Mouse (Mus musculus) forelimb bud, embryonic 11.5 days (tissue): ENCODE data around the gene Ncapd2.
"Not testable (repeated sequence)": the region's sequence is repeated elsewhere in the genome, so short reads cannot be mapped to it uniquely, and the experiment has no call there.

Experiments
- DNase-seq: peaks from one replicate; pipeline ENCODE4 v3.0.0-alpha.2; 2012; ENCODE audit warnings: low read depth, low spot score

Gene Ncapd2

DNA sequence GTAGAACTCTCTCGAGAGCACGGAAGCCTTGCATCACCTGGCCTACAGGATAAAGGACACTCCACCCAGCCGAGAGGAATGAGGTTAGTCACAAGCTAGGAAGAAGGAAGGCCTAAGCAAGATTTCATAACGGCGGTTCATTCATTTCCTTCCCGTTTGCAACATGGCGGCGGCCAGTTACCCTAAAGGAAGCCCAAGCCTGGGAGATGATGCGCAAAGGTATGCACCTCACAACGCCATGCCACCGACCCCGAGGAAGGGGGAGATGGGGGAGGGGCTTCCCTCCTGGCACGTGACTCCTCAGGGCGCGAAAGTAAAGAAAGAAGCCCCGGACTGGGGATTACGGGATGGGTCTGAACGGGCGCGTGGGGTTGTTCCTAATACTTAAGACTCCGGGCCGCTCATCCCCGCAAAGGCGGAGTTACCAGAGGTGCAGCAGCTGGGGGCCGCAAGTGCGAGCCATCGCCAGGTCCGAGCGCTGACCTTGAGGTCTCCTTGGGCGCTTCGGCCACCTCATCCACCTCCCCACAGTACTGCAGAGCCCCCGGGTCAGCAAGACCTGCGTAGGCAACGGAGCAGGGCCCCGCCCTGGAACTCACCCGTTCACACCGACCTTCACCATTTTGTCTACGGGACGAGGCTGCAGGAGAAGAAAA is 26.7 kb downstream of the Ncapd2 start:
- peak; percentile 88 for DNase-seq

DNA sequence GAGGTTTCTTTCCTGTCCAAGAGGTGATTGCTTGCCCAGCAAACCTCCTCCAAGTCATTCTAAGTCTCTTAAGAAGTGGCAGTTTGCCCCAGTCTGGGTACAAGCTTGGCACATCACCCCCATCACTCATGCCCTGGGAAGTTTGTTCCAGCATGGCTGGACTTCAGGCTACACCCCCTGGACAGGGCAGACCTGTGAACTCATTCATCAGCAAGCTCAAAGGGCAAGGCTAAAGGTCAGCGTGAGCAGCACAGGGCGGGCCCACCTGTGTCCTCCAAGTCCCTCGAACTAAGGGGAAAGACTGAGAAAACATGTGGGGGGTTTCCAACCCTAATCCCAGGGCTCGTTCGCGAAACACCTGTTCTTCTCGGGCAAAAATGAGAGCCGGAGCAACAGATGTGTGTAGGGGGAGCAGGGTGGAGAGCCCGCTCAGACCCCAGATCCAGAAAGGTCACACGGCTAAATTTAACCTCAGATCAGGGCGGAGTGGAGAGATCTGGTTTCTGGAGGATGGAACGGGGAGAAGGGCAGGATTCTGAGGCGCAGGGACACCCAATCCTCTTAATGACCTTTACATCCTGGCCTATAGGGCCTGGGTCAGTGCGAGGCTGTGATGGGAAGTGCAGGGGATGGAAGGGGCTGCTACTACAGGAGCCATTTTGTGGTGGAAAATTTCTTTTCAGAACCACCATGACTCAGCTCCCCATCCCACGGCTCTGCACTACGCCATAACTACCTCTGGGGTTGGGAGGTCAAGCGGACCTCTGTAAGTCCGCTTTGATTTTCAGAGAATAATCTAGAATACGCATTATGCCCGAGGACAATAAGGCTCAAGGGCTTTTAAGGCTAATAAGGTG is 27.5 kb downstream of the Ncapd2 start:
- DNase-seq = peak; percentile 38

DNA sequence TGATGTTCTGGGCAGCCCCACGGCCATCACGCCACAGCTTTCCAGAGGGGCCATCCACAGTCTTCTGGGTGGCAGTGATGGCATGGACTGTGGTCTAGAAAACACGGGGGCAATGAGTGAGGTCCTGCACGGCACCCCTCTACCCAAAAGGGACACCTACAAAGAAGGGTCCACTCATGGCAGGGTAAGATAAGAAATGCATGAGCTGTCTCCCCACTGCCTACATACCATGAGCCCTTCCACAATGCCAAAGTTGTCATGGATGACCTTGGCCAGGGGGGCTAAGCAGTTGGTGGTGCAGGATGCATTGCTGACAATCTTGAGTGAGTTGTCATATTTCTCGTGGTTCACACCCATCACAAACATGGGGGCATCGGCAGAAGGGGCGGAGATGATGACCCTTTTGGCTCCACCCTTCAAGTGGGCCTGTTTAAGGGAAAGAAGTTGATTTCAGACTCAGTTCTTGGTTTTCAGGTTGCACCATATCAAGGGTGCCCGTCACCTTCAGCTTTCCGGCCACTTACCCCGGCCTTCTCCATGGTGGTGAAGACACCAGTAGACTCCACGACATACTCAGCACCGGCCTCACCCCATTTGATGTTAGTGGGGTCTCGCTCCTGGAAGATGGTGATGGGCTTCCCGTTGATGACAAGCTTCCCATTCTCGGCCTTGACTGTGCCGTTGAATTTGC is 28.7 kb downstream of the Ncapd2 start:
- DNase-seq = not testable (repeated sequence)

DNA sequence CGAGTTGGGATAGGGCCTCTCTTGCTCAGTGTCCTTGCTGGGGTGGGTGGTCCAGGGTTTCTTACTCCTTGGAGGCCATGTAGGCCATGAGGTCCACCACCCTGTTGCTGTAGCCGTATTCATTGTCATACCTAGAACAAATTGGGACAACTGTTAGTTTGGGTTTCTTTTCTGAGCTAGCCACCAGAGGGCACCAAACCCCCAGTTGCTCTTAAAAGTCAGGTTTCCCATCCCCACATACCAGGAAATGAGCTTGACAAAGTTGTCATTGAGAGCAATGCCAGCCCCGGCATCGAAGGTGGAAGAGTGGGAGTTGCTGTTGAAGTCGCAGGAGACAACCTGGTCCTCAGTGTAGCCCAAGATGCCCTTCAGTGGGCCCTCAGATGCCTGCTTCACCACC is 29.5 kb downstream of the Ncapd2 start:
- peak; percentile 76 for DNase-seq

DNA sequence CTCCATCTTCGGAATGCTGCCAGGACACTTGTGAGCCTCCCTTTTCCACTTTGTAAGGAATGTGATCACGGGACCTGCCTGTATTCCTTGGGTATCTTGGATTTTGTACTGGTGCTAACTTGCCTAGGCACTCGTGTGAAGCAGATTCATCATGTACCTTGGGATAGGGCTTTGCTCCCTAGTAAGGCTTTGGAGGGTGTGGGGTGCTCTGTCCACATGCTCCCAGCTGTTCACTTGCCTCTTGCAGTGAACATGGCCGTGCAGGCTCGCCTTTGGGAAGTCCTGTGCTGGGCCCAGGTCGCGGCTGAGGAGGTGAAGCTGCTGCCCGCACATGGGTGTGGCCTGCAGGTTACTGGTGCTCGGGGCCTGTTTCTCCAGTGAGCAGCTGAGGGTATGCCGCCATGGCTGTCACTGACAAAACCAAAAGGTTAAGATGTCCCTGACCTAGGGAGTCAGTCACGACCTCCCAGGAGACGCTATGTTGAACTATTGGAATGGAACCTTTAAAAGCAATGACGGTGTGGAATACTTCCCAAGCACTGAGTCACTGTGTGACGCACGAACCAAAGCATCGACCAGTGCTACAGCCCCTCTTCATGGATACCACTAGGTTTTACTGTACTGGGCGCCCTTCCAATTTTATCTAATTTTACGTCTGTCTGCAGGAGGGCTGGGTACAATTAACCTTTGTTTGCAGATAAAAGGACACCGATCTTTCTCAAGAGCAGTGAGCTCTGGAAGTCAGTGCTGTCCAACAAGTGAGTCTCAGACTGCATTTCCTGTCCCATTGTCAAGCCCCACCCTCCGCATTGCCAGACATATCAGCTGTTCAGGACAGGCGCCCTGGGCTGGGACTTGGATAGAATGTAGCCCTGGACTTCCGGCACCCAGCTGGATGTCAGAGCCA is 30.4 kb downstream of the Ncapd2 start:
- DNase-seq = peak; percentile 45

DNA sequence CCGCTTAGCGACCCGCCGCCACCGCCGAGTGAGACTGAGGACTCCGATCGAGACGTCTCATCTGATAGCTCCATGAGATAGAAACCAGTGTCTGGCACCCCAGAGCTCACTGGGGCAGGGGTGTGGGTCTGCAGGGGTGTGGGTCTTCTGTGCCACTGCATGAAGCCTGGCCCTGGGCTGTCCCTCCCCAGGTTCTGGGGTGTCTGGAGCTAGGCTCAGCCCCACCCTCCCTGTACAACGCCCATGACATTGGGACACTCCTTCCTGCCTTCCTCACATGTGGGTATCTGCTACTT is 31.0 kb downstream of the Ncapd2 start:
- no peak for DNase-seq

DNA sequence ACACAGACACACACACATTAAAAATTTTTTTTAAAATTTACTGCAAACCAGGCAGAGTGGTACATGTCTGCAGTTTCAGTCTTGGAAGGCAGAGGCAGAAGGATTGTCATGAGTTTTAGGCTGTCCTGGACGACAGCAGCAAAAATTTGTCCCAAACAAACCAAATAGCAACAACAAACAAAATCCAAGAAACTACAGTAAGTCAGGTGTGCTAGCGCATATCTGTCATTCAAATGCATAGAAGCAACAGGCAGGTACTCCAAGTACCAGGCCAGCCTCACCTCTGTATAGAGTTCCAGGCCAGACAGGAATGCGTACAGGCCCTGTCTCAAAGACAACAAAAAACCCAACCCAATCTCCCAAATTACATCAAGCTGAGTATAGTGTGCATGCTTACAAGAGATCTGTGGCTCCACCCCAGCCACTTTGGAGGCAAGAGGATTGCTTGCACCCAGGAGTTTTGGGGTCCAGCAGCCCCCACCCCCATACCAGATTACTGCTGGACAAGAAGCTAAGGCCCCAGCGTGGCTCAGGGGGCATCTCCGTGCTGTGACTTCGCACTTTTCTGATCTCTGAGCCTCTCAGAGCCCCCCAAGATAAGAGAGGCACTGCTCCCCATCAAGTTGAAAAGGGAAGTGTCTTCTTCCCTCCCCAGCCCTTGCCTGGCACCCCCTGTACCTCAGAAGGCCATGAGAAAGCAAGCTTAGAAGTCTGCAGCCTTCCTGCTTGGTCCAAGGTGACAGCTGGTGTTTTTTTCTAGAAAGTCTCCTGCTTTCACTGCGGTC is 31.5 kb downstream of the Ncapd2 start:
- DNase-seq = no peak

DNA sequence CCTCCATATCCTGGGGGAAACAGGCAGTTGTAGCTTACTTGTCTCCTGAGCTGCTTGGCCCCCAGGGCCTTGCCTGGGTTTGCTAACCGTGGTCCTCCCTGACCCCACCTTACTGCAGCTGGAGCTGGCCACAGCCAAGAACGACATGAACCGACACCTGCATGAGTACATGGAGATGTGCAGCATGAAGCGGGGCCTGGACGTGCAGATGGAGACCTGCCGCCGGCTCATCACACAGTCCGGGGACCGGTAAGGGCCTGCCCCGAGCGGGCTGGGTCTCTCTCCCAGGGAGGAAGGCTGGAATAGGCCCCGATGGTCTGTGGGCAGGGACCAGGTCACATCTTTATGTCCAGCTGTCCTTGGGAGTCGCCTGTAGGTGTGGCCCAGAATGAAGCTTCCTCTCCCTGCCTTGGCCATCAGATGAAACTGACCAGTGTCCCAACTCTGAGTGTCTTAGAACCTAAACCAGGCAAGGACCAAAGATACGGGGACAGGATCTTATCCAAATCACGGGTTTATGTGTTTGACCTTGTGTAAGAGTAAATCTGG is 32.5 kb downstream of the Ncapd2 start:
- DNase-seq = no peak

DNA sequence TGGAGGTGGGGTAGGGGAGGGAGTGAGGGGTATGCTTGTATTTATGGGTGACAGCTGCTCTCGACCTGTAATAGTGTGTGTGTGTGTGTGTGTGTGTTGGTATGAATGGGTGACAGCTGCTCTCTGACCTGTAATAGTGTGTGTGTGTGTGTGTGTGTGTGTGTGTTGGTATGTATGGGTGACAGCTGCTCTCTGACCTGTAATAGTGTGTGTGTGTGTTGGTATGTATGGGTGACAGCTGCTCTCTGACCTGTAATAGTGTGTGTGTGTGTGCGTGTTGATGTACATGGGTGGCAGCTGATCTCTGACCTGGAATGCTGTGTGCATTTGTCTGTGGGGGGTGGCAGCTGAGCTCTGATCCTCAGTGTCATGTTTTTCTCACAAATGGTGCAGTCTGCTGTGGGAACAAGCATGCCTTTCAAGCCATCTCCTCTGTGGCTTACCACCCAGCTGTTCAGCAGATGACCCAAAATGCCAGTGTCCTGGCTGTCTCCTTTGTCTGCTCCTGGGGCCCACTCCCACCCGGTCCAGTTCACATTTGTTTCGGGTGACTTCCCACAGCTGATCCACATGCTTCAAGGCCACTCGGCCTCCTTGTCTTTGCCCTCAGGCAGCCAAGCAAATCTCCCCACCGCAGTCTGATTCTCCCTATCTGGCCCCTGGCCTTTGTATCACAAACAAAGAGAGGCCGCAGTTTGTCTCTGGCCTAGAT is 34.4 kb downstream of the Ncapd2 start:
- no peak for DNase-seq

DNA sequence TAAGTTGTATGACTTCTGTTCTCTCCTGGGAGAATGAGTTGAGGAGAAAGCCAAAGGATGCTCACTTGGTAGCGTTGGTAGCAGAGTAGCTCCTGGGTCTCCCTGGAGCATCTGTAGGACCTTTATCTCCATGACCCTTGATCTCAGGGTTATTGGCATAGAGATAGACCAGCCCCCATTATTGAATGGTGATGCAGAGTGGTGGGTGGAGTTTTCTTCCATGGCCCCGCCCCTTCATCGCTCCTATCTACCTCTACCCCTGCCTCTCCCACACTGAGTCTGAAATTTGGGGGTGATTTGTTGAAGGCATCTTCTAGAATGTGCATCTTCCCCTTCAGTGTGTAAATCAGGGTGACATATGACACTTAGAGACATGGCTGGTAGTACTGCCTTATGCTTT is 35.0 kb downstream of the Ncapd2 start:
- DNase-seq = no peak

DNA sequence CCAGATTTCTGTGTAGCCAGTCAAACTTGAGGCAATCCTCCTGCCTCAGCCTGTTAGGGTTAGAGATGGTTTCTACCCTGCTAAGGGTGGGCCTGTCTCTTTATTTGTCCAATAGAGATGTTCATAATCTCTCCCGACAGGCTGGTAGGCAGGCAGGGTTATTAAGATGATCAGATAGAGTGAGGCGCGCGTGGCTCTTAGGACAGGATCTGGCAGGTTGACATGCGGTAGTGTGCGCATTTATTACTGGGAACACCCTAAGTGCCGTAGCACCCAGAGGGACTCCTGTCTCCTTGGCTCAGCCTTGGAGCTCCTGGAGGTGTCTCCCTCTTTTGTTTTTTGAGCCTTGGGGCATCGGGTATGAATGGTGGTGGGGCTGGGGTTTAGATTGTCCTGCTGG is 36.2 kb downstream of the Ncapd2 start:
- DNase-seq = no peak

DNA sequence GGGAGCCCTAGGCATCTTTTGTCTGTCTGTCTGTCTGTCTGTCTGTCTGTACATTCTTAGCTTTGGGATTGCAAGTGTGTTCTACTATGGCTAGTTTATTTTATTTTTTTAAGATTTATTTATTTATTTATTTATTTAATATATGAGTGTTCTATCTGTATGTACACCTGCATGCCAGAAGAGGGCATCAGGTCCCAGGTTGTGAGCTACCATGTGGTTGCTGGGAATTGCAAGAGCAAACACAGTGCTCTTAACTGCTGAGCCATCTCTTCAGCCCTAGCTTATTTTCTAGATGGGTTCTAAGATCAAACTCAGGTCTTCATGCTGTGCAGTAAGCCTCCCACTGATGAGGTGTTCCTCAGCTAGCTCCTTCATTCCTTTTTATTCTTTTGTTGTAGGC is 37.0 kb downstream of the Ncapd2 start:
- peak; percentile 32 for DNase-seq

DNA sequence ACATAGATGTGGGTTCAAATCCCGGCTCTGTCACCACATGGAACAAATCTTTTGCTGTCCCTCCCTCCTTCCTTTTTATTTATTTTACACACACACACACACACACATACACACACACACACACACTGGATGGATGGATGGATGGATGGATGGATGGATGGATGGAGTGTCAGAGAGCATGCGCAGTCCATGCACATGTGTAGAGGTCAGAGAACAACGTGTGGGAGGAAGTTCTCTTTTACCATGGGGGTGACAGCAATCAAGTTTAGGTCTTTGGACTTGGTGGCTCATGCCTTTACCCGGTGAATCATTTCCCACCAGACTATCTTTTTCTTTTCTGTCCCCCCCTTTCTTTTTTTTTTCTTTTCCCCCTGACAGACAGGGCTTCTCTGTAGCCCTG is 37.8 kb downstream of the Ncapd2 start:
- DNase-seq = no peak

DNA sequence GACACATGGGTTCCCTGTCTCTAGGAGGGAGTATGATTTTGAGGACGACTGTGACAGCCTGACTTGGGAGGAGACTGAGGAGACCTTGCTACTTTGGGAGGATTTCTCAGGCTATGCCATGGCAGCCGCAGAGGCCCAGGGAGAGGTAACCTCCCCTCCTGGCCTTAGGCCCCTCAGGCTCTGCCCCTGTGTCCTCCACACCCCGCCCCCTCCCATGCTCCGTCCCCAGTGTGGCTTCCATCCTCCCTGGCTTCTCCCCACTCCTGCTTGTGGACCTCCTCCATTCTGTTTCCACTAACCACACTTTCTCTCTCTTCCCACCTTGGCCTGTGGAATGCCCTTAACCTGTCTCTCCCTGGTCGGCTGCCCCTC is 38.5 kb downstream of the Ncapd2 start:
- DNase-seq = no peak

DNA sequence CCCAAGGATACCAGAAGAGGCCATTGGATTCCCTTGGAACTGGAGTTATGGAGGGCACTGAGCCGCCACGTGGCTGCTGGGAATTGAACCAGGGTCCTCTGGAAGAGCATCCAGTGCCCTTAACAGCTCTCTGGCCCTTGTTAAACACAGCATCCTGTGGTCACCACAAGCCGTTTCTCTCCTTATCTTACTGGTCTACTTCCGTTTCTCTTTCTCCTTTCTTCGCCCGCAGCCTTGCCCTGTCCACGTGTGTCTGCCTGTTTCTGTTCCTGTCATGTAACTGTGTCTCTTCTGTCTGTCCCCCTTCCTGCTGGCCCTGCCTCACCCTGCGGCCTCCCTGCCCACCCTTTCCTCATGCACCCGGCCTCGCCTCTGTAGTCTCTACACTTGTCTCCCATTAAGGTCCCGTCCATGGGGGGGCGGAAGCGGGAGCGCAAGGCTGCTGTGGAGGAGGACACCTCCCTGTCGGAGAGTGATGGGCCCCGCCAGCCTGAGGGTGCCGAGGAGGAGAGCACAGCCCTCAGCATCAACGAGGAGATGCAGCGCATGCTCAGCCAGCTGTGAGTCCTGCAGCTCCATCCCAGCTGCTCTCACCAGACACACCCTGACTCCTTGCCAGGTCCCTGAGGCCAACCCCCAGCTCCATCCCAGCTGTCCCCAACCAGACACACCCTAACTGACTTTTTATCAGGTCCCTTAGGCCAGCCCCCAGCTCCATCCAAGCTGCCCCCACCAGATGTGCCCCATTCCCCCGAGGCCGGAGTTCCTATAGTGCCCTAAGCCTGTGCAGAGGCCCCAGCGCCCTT is 39.1 kb downstream of the Ncapd2 start:
- no peak for DNase-seq

DNA sequence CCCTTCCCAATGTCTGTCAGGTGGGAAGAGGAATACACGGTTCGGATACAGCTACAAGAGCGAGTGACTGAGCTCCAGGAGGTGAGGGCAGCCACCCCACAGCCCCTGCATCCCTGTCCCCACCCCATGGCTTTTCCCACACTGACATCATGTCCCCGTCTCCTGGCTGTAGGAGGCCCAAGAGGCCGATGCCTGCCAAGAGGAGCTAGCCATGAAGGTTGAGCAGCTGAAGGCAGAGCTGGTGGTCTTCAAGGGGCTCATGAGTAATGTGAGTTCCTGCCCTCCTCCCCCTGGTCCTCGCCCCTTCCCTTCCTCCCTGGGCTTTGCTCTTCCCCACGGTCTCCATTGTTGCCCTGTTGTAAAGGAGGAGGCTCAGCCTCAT is 41.9 kb downstream of the Ncapd2 start:
- no peak for DNase-seq

DNA sequence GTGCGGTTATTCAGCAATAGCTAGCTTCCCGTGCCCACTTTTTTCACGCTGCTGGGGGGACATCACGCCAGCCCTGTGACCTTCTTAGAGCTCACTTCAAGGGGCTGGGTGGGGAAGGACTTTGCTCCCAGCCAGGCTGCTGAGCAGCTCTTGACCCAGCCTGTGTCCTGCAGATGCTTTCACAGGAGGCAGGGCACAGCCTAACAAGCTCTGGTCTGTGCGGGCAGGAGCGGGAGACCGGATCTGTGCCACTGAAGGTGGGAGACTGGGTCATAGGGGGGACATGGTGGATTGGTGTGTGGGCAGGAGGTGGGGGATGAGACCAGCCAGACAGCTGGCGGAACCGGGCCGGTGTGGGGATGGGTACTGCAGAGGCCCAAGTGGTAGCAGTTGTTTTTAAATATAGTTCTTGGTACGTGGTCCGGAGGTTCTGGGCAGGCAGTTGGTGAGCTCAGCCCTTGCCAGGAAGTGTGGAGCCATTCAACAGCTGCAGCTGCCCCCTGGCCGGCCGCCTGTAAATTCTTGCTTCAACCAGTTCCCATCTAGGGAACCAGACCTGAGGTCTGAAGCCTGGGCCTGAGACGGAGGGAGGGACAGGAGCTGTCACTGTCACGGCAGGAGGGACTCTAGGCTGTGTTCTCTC is 42.5 kb downstream of the Ncapd2 start:
- no peak for DNase-seq

DNA sequence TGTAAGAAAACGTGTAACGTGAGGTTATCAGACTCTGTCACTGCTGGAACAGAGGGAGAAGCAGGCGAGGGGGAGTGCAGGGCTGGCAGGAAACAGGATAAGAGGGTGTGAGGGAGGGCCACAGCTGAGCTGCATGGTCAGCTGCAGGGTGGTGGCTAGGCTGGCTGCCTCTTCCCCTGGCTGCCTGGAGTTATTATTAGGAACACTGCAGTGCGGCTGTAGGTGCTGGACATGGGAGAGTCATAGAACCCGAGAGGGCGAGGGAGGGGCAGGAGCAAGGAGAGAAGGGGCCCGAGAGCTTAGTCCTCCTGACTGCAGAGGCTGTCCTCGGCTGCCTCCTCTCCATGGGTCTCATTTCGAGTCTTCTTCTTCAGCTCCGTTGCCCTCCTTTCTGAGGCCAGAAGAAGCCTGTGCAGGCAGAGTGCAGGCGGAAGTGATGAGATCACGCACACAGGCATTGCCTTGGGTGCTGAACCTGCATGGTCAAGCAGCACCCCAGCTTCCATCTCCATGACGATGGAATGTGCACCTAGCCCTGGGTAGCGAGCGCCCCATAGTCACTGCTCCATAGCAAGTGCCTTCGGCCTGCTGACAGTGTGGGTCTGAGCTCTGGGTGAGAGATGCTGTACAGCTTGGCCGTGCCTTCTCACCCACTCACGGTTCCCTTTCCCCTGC is 43.1 kb downstream of the Ncapd2 start:
- no peak for DNase-seq
